Mouse (Mus musculus) testis, adult 10 weeks (tissue): ENCODE measurements around the gene Itgb2. TPM values are rescaled to one million over a fixed set of nuclear protein-coding genes. Genes with fewer than 3 reads are reported as not detected.

Experiments used
- polyA plus RNA-seq: library from polyadenylated mRNA; stranded (reverse); fragments of 350-450 nt; fragmentation: Illumina TruSeq; extraction: RNeasy Lipid Tissue Mini Kit (QIAGEN cat#74804); gene quantifications from one replicate; pipeline ENCODE4 v1.2.3, GENCODE M21; 2014; ENCODE audit warnings: low read depth, low replicate concordance

The Itgb2 gene
- 0.36 TPM for polyA plus RNA-seq

GRCm38 (mm10) chr10:77530140-77530539, at the start of gene Itgb2:
Gene Itgb2, plus strand, starts transcription at chr10:77530252.

GRCm38 (mm10) chr10:77515385-77516348, 14.4 kb upstream of the Itgb2 start, which contains the start of gene Fam207a:
Gene Fam207a, minus strand, starts transcription at chr10:77515785.

GRCm38 (mm10) chr10:77581408-77582284, 51.6 kb downstream of the Itgb2 start, which contains the start of gene Pttg1ip:
Gene Pttg1ip, plus strand, starts transcription at chr10:77581720.

GRCm38 (mm10) chr10:77605908-77606826, 76.1 kb downstream of the Itgb2 start, which contains the start of the genes Sumo3 and Gm49325:
Gene Sumo3, plus strand, starts transcription at chr10:77606097.
Gene Gm49325, plus strand, starts transcription at chr10:77606197.

Other genes with a start within 250 kb of the Itgb2 start
- gene Adarb1, start 112.0 kb upstream of the Itgb2 start, polyA plus RNA-seq, result 13.2 TPM
- 0.78 TPM for gene Fam207a, start 14.5 kb upstream of the Itgb2 start, polyA plus RNA-seq
- 53.7 TPM for gene Pttg1ip, start 51.5 kb downstream of the Itgb2 start, polyA plus RNA-seq
- gene Sumo3, start 75.8 kb downstream of the Itgb2 start, polyA plus RNA-seq, result 32.2 TPM
- gene Gm49325, start 75.9 kb downstream of the Itgb2 start, polyA plus RNA-seq, result 10.3 TPM
- 19.1 TPM for gene Ube2g2, start 92.0 kb downstream of the Itgb2 start, polyA plus RNA-seq
- not detected for gene Tspear, start 156.3 kb downstream of the Itgb2 start, polyA plus RNA-seq
- gene Gm19402, start 160.5 kb downstream of the Itgb2 start, polyA plus RNA-seq, result not detected
- gene Gm9508, start 167.0 kb downstream of the Itgb2 start, polyA plus RNA-seq, result not detected
- gene Gm10272, start 176.4 kb downstream of the Itgb2 start, polyA plus RNA-seq, result not detected
- not detected for gene Gm10024, start 181.2 kb downstream of the Itgb2 start, polyA plus RNA-seq
- gene Gm10142, start 185.6 kb downstream of the Itgb2 start, polyA plus RNA-seq, result not detected
- gene Krtap12-1, start 190.3 kb downstream of the Itgb2 start, polyA plus RNA-seq, result not detected
- not detected for gene Gm10100, start 196.2 kb downstream of the Itgb2 start, polyA plus RNA-seq
- gene Gm18596, start 212.4 kb downstream of the Itgb2 start, polyA plus RNA-seq, result not detected
- not detected for gene Gm9736, start 221.1 kb downstream of the Itgb2 start, polyA plus RNA-seq
- not detected for gene Gm3233, start 229.4 kb downstream of the Itgb2 start, polyA plus RNA-seq
- not detected for gene Gm3238, start 241.1 kb downstream of the Itgb2 start, polyA plus RNA-seq
- gene Gm7138, start 246.7 kb downstream of the Itgb2 start, polyA plus RNA-seq, result not detected